Mouse (Mus musculus) hindbrain, postnatal 0 days (tissue): Measurements from ENCODE around the gene Dcun1d3. TPM values are rescaled to one million over a fixed set of nuclear protein-coding genes. Genes with fewer than 3 reads are reported as not detected.

Experiments used
- ATAC-seq: fragments of 200-750 bp; cut with Nextera tagmentation; 2 replicates; pipeline ENCODE4 v1.8.0; 2017; ENCODE audit warnings: mild to moderate bottlenecking, moderate TSS enrichment, moderate library complexity
- DNase-seq: peaks from one replicate; pipeline ENCODE4 v3.0.0-alpha.2; 2015; ENCODE audit warnings: low spot score
- H3K27ac ChIP-seq: fragments of 300-500 bp; sonication (generic); 2 replicates; pipeline ENCODE4 v1.5.1; 2014; ENCODE audit warnings: mild to moderate bottlenecking
- H3K27me3 ChIP-seq: fragments of 300-500 bp; sonication (generic); 2 replicates; pipeline ENCODE4 v1.6.1; 2014; ENCODE audit warnings: low read length, mixed read lengths; ENCODE audit not compliant: insufficient read depth
- H3K36me3 ChIP-seq: fragments of 300-500 bp; sonication (generic); 2 replicates; pipeline ENCODE4 v1.6.1; 2014; ENCODE audit warnings: low read length, mixed read lengths; ENCODE audit not compliant: insufficient read depth
- H3K4me1 ChIP-seq: fragments of 300-500 bp; sonication (generic); 2 replicates; pipeline ENCODE4 v1.6.1; 2014; ENCODE audit warnings: antibody characterized with exemption, low read length, mixed read lengths; ENCODE audit not compliant: insufficient read depth
- H3K4me2 ChIP-seq: fragments of 300-500 bp; sonication (generic); 2 replicates; pipeline ENCODE4 v1.6.1; 2014; ENCODE audit warnings: low read depth, mild to moderate bottlenecking, low read length, moderate library complexity, mixed read lengths
- H3K4me3 ChIP-seq: fragments of 300-500 bp; sonication (generic); 2 replicates; pipeline ENCODE4 v1.5.1; 2014; ENCODE audit warnings: low read length
- H3K9ac ChIP-seq: fragments of 300-500 bp; sonication (generic); replicated peaks from 2 replicates; pipeline ENCODE4 v1.6.1; 2014; ENCODE audit warnings: mild to moderate bottlenecking, low read length, moderate library complexity, mixed read lengths
- H3K9me3 ChIP-seq: fragments of 300-500 bp; sonication (generic); 2 replicates; pipeline ENCODE4 v1.6.1; 2016; ENCODE audit warnings: low read length, mixed read lengths
- CTCF ChIP-seq: IDR thresholded peaks from 2 replicates; pipeline ENCODE4 v1.5.1; 2016; ENCODE audit warnings: antibody characterized with exemption, control low read depth, low read depth
- WGBS: fragments of 180-500 bp; shearing (Covaris S2); extraction: QIAGEN DNeasy Blood & Tissue Kit; methylation state at CpG from one replicate; pipeline ENCODE4 v1.1.7; 2014; 5-methylcytosine and 5-hydroxymethylcytosine counted together
- polyA plus RNA-seq: library from polyadenylated mRNA; unstranded; fragments of >200 nt; fragmentation: Nextera tagmentation; extraction: Ambion mirVana; gene quantifications from 2 replicates; pipeline ENCODE4 v1.2.1, GENCODE M21; 2015
- total RNA-seq: library from RNA; depleted of rRNA; stranded (reverse); fragments of >200 nt; gene quantifications from 2 replicates; pipeline ENCODE4 v1.2.3, GENCODE M21; 2014

The Dcun1d3 gene
- total and polyA plus RNA-seq, 2 experiments from 2014 or later: 8.5 to 11.5 TPM

GRCm38 (mm10) chr7:119894818-119895544 is 1.1 kb downstream of the Dcun1d3 start:
- Histone ChIP-seq H3K4me3 (peak overlapping the region; percentile 73), H3K27me3 (no peaks in the 10 kb centered on the region), H3K9me3 (no peaks in the 10 kb centered on the region), H3K4me2 (peak overlapping the region; percentile 87), H3K4me1 (peaks cover 13% of the 10 kb centered on the region), H3K9ac (peak overlapping the region; percentile 86), H3K36me3 (no peaks in the 10 kb centered on the region), H3K27ac (peak overlapping the region; percentile 99)
- no peak for ATAC-seq
- DNase-seq: peak; percentile 12
- TF ChIP-seq CTCF: no peak
- under 1% methylated on average over 12 of the region's 15 CpGs for WGBS

- DNase-seq (no peak), ATAC-seq (no peak)
- Histone ChIP-seq H3K9ac (no peak overlapping the region), H3K9me3 (no peaks in the 10 kb centered on the region), H3K4me1 (peaks cover 13% of the 10 kb centered on the region), H3K36me3 (no peaks in the 10 kb centered on the region), H3K27ac (no peak overlapping the region), H3K4me3 (no peak overlapping the region), H3K27me3 (no peaks in the 10 kb centered on the region), H3K4me2 (no peak overlapping the region)
- 91% methylated on average over 4 of the region's 4 CpGs for WGBS
- no peak for TF ChIP-seq CTCF
These were observed 3.4 kb downstream of the Dcun1d3 start for GRCm38 (mm10) chr7:119892742-119893141.

GRCm38 (mm10) chr7:119892198-119892597 is 3.9 kb downstream of the Dcun1d3 start:
- no peak for TF ChIP-seq CTCF
- H3K4me3 ChIP-seq: no peak overlapping the region
- no peak for DNase-seq
- no peak overlapping the region for H3K4me2 ChIP-seq
- peaks cover 13% of the 10 kb centered on the region for H3K4me1 ChIP-seq
- H3K27me3 ChIP-seq: no peaks in the 10 kb centered on the region
- no peak for ATAC-seq
- no peak overlapping the region for H3K27ac ChIP-seq
- no peaks in the 10 kb centered on the region for H3K9me3 ChIP-seq
- 92% methylated on average over 1 of the region's 1 CpGs for WGBS
- H3K36me3 ChIP-seq: no peaks in the 10 kb centered on the region
- no peak overlapping the region for H3K9ac ChIP-seq

GRCm38 (mm10) chr7:119887887-119888286 is 8.2 kb downstream of the Dcun1d3 start:
- H3K9me3 ChIP-seq: no peaks in the 10 kb centered on the region
- H3K4me3 ChIP-seq: no peak overlapping the region
- no peak for TF ChIP-seq CTCF
- ATAC-seq (no peak), DNase-seq (no peak)
- no peak overlapping the region for H3K9ac ChIP-seq
- H3K4me2 ChIP-seq: no peak overlapping the region
- H3K27me3 ChIP-seq: no peaks in the 10 kb centered on the region
- no peaks in the 10 kb centered on the region for H3K36me3 ChIP-seq
- H3K4me1 ChIP-seq: no peaks in the 10 kb centered on the region
- 83% methylated on average over 4 of the region's 4 CpGs for WGBS
- no peak overlapping the region for H3K27ac ChIP-seq

- DNase-seq (no peak), ATAC-seq (no peak)
- WGBS: 84% methylated on average over 2 of the region's 2 CpGs
- Histone ChIP-seq H3K27ac (no peak overlapping the region), H3K4me3 (no peak overlapping the region), H3K4me2 (no peak overlapping the region), H3K27me3 (no peaks in the 10 kb centered on the region), H3K4me1 (no peaks in the 10 kb centered on the region), H3K36me3 (no peaks in the 10 kb centered on the region), H3K9ac (no peak overlapping the region), H3K9me3 (no peaks in the 10 kb centered on the region)
- TF ChIP-seq CTCF: no peak
These were observed 14.9 kb downstream of the Dcun1d3 start for GRCm38 (mm10) chr7:119881229-119881628.

GRCm38 (mm10) chr7:119880345-119880744 is 15.8 kb downstream of the Dcun1d3 start:
- ATAC-seq (no peak), DNase-seq (no peak)
- Histone ChIP-seq H3K9ac (no peak overlapping the region), H3K27me3 (no peaks in the 10 kb centered on the region), H3K27ac (no peak overlapping the region), H3K4me1 (no peaks in the 10 kb centered on the region), H3K9me3 (no peaks in the 10 kb centered on the region), H3K4me2 (no peak overlapping the region), H3K4me3 (no peak overlapping the region), H3K36me3 (no peaks in the 10 kb centered on the region)
- 90% methylated on average over 5 of the region's 5 CpGs for WGBS
- TF ChIP-seq CTCF: no peak

GRCm38 (mm10) chr7:119879171-119879570 is 16.9 kb downstream of the Dcun1d3 start:
- no peak overlapping the region for H3K4me3 ChIP-seq
- no peak overlapping the region for H3K4me2 ChIP-seq
- H3K27ac ChIP-seq: no peak overlapping the region
- WGBS: 93% methylated on average over 4 of the region's 4 CpGs
- no peak for DNase-seq
- no peaks in the 10 kb centered on the region for H3K4me1 ChIP-seq
- H3K27me3 ChIP-seq: no peaks in the 10 kb centered on the region
- no peaks in the 10 kb centered on the region for H3K36me3 ChIP-seq
- H3K9me3 ChIP-seq: no peaks in the 10 kb centered on the region
- no peak for ATAC-seq
- TF ChIP-seq CTCF: no peak
- H3K9ac ChIP-seq: no peak overlapping the region
